Mouse (Mus musculus): Measurements from ENCODE around the gene Lrmda.

DNA sequence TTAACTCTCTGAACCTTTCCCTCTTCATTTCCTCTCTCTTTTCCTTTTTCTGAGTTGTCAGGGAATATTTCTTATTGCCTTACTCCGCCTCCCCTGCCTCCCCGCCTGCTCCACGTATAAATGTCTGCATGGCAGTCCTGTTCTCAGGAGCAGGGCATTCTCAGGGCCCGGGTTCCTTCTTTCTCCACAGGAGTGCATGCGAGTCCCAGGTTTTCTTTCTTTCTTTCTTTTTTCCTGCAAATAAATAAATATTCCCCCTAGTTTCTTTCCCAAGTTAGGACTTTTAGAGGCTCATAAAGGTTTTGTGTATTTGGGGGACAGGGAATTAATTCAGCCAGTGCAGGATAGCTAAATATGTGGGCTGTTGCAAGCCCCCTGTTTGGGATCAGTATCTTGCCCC lies 27.7 kb upstream of the Lrmda start:
- TF ChIP-seq POLR2A (IDR thresholded peaks at IDR 0.05; ENCODE audit: borderline replicate concordance, extremely low read depth, insufficient read depth, insufficient read length, poor library complexity, severe bottlenecking), result no peak
- TF ChIP-seq CTCF (IDR thresholded peaks at IDR 0.05; ENCODE audit: borderline replicate concordance, extremely low read depth, insufficient read depth, insufficient read length), result no peak
